Comparison of ENCODE assay signal across 8 mouse cellular contexts in the genomic region with DNA sequence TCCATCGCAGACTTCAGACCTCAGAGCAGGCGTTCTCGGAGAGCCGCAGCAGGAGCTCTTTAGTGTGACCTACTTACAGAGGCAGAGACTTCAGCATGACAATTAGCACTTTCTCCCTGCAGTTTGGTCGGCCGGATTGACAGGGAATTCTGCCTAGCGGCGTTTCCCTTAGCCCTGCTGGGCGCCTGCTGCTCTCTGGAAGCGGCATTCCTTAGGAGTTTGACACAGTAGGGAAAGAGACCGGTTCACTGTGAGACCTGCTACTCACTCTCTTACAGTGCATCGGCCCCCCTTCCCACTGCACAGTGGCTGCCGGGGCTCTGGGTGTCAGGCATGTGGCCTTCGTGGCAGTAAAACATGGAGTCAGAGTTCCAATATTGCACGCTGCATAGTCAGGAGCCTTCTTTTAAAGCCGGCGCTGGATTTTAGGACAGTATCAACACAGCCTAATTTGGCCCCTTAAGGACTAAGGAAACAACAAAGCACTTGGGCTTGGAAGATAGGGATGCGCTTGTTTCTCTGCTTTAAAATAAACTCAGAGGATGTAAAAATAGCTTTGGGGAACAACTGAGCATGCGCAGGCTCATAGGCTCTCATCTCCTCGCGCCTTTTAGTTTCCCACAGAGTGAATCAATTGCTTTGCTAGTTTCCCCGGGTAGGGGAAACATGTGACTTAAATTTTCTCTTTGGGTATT.
DNase-seq lines count a peak whose midpoint lies in the region; ATAC-seq and TF ChIP-seq lines count a peak whose summit lies in the region.

No protein-coding gene starts in this region.

- WGBS in lung, embryonic 15.5 days: 2% methylated on average over 22 of the region's 22 CpGs
- WGBS in lung, adult 2 months: 11% methylated on average over 22 of the region's 22 CpGs
- 9% methylated on average over 22 of the region's 22 CpGs for WGBS in heart, embryonic 16.5 days
- WGBS in limb, embryonic 11.5 days: 1% methylated on average over 22 of the region's 22 CpGs
- 3% methylated on average over 22 of the region's 22 CpGs for WGBS in stomach, embryonic 14.5 days

- TF ChIP-seq POLR2A in lung, adult 2 months (IDR thresholded peaks at IDR 0.05; ENCODE audit: borderline replicate concordance, extremely low read depth, low read depth, low read length): no peak

- peak overlapping the region; percentile 49 for H3K4me2 ChIP-seq in lung, embryonic 15.5 days
- H3K4me2 ChIP-seq in heart, embryonic 16.5 days (ENCODE audit: low read depth, low read length): peak overlapping the region; percentile 60
- H3K4me2 ChIP-seq in limb, embryonic 11.5 days (ENCODE audit: low read depth, severe bottlenecking): peak overlapping the region; percentile 71
- H3K4me2 ChIP-seq in stomach, embryonic 14.5 days (replicated peaks; ENCODE audit: low read depth, low read length): peak overlapping the region; percentile 42

- no peak for DNase-seq in lung, adult 2 months
- peak; percentile 60 for DNase-seq in limb, embryonic 11.5 days (ENCODE audit: low spot score)
- no peak for DNase-seq in urinary bladder, adult 18-20 months (ENCODE audit: low spot score in 2 of 2)

- H3K36me3 ChIP-seq in lung, embryonic 15.5 days: no peaks in the 10 kb centered on the region
- H3K36me3 ChIP-seq in heart, embryonic 16.5 days (ENCODE audit: control insufficient read depth, insufficient read depth): no peaks in the 10 kb centered on the region
- no peaks in the 10 kb centered on the region for H3K36me3 ChIP-seq in limb, embryonic 11.5 days (ENCODE audit: control insufficient read depth, insufficient read depth, low read length)
- no peaks in the 10 kb centered on the region for H3K36me3 ChIP-seq in stomach, embryonic 14.5 days (ENCODE audit: control insufficient read depth, insufficient read depth, low read length)

- no peak overlapping the region for H3K27ac ChIP-seq in lung, embryonic 15.5 days
- peak overlapping the region; percentile 38; the same call in 1 of the 2 replicates for H3K27ac ChIP-seq in heart, embryonic 16.5 days (ENCODE audit: low read length)
- H3K27ac ChIP-seq in limb, embryonic 11.5 days (replicated peaks; ENCODE audit: low read depth, low read length): no peak overlapping the region
- H3K27ac ChIP-seq in stomach, embryonic 14.5 days (ENCODE audit: low read length): no peak overlapping the region

- ATAC-seq in lung, embryonic 15.5 days (ENCODE audit: borderline replicate concordance, extremely low read depth, low FRiP score, low TSS enrichment): 0 out of 2 replicates have a peak, but pooled peaks have one; percentile 35
- ATAC-seq in common myeloid progenitor, adult 5-6 weeks (replicated peaks; ENCODE audit: low read depth, poor library complexity, severe bottlenecking): peak; percentile 39; the same call in 1 of the 2 replicates
- ATAC-seq in heart, embryonic 16.5 days (replicated peaks; ENCODE audit: extremely low read depth, insufficient read depth, low FRiP score): 0 out of 2 replicates have a peak, but pooled peaks have one; percentile 14
- ATAC-seq in limb, embryonic 11.5 days (ENCODE audit: insufficient number of reproducible peaks, low FRiP score, low TSS enrichment, low read depth): peak; percentile 46; the same call in 1 of the 2 replicates
- ATAC-seq in stomach, embryonic 14.5 days (ENCODE audit: insufficient number of reproducible peaks, insufficient read depth, low FRiP score, low read depth): no peak
- ATAC-seq in CD4-positive, CD25-positive, alpha-beta regulatory T cell, adult 4 months: no peak

- H3K9ac ChIP-seq in lung, embryonic 15.5 days: no peak overlapping the region
- H3K9ac ChIP-seq in heart, embryonic 16.5 days (ENCODE audit: low read length): peak overlapping the region; percentile 60
- peak overlapping the region; percentile 50; the same call in 1 of the 2 replicates for H3K9ac ChIP-seq in limb, embryonic 11.5 days (ENCODE audit: low read length)
- no peak overlapping the region for H3K9ac ChIP-seq in stomach, embryonic 14.5 days (replicated peaks; ENCODE audit: low read depth, low read length)

- peaks cover 9% of the 10 kb centered on the region; the same call in 1 of the 2 replicates for H3K4me1 ChIP-seq in lung, embryonic 15.5 days
- no peaks in the 10 kb centered on the region for H3K4me1 ChIP-seq in lung, adult 2 months (ENCODE audit: control insufficient read depth, insufficient read depth, low read length)
- H3K4me1 ChIP-seq in heart, embryonic 16.5 days (ENCODE audit: control insufficient read depth, insufficient read depth, low read length): peaks cover 3% of the 10 kb centered on the region; the same call in 1 of the 2 replicates
- H3K4me1 ChIP-seq in limb, embryonic 11.5 days (ENCODE audit: control insufficient read depth, insufficient read depth, low read length): peaks cover 3% of the 10 kb centered on the region; the same call in 1 of the 2 replicates
- H3K4me1 ChIP-seq in stomach, embryonic 14.5 days (ENCODE audit: control insufficient read depth, insufficient read depth, low read length): no peaks in the 10 kb centered on the region

- no peaks in the 10 kb centered on the region for H3K9me3 ChIP-seq in lung, embryonic 15.5 days
- H3K9me3 ChIP-seq in heart, embryonic 16.5 days (replicated peaks; ENCODE audit: control insufficient read depth, low read length): no peaks in the 10 kb centered on the region
- no peaks in the 10 kb centered on the region for H3K9me3 ChIP-seq in limb, embryonic 11.5 days (ENCODE audit: control insufficient read depth, low read length)
- H3K9me3 ChIP-seq in stomach, embryonic 14.5 days (ENCODE audit: control insufficient read depth, low read depth, low read length): no peaks in the 10 kb centered on the region

- peaks cover 41% of the 10 kb centered on the region for H3K27me3 ChIP-seq in lung, embryonic 15.5 days
- H3K27me3 ChIP-seq in heart, embryonic 16.5 days (ENCODE audit: control insufficient read depth, insufficient read depth, low read length): no peaks in the 10 kb centered on the region
- 0 out of 2 replicates have a peak, but pooled peaks cover 6% of the 10 kb centered on the region for H3K27me3 ChIP-seq in limb, embryonic 11.5 days (ENCODE audit: control insufficient read depth, insufficient read depth, low read length)
- no peaks in the 10 kb centered on the region for H3K27me3 ChIP-seq in stomach, embryonic 14.5 days (ENCODE audit: control insufficient read depth, insufficient read depth, low read length)

- TF ChIP-seq CTCF in lung, adult 2 months (IDR thresholded peaks at IDR 0.05; ENCODE audit: insufficient read depth, low read length): no peak

- peak overlapping the region; percentile 21 for H3K4me3 ChIP-seq in lung, embryonic 15.5 days
- no peak overlapping the region for H3K4me3 ChIP-seq in lung, adult 2 months (replicated peaks; ENCODE audit: extremely low read depth, low read depth, low read length)
- H3K4me3 ChIP-seq in heart, embryonic 16.5 days (ENCODE audit: low read length): peak overlapping the region; percentile 44
- peak overlapping the region; percentile 25 for H3K4me3 ChIP-seq in limb, embryonic 11.5 days (ENCODE audit: low read depth, low read length)
- peak overlapping the region; percentile 6; the same call in 1 of the 2 replicates for H3K4me3 ChIP-seq in stomach, embryonic 14.5 days (ENCODE audit: low read depth, low read length)

Comparison
In these comparisons a context has a peak if more than half of its experiments do, and no peak if none do; other contexts are left out.
1. ATAC-seq: peak in lung, embryonic 15.5 days (single experiment), common myeloid progenitor, adult 5-6 weeks (single experiment), heart, embryonic 16.5 days (single experiment) and limb, embryonic 11.5 days (single experiment); none in stomach, embryonic 14.5 days (single experiment) and CD4-positive, CD25-positive, alpha-beta regulatory T cell, adult 4 months (single experiment).
2. H3K9ac ChIP-seq: peak in heart, embryonic 16.5 days (single experiment) and limb, embryonic 11.5 days (single experiment); none in lung, embryonic 15.5 days (single experiment) and stomach, embryonic 14.5 days (single experiment).
3. Peak in every context shown above with its lines, with median percentiles within 50 percentile points of each other: H3K4me2 ChIP-seq.